Mouse (Mus musculus): ENCODE measurements around the gene Tex22.

Tex22 gene

DNA sequence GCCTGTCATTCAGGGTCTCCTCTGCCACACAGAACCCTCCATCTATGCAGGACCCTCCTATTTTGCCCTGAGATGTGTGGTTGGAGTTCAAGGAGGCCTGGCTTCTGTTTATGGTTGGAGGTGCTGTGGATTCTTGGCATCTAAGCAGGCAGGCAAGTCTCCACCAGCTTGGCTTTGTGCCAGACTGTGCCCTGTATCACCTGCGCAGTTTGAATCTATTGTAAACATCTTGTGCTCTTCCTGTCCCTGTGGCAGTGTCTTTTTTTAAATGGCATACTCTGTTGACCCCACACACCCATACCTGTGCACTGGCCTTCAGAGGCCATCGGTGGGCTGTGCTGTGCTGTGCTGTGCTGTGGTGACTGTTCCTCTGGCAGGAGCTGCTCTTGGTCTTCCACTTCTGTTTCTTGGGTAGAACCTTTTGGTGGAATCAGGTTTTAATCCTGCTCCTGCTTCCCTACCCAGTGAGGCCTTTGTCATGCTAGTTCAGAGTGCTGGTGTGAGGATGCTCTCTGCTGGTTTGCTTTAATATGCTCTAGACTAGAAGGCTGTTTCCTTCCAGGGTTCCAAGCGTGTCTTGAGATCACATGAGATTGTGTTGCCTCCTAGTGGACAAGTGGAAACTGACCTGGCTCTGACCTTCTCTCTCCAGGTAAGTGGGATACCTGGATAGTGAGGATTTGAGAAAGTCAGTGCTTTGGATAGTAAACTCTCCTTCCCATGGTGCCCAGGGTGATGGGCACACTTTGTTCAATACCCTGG, 29.2 kb upstream of the Tex22 start:
- peak; percentile 31 for DNase-seq (ENCODE audit: low read depth, low spot score)
- H3K27me3 ChIP-seq (ENCODE audit: control insufficient read depth, insufficient read depth, low read length, poor library complexity, severe bottlenecking): no peaks in the 10 kb centered on the region
- H3K36me3 ChIP-seq (ENCODE audit: control insufficient read depth, insufficient read depth, low read length, poor library complexity, severe bottlenecking): no peaks in the 10 kb centered on the region

DNA sequence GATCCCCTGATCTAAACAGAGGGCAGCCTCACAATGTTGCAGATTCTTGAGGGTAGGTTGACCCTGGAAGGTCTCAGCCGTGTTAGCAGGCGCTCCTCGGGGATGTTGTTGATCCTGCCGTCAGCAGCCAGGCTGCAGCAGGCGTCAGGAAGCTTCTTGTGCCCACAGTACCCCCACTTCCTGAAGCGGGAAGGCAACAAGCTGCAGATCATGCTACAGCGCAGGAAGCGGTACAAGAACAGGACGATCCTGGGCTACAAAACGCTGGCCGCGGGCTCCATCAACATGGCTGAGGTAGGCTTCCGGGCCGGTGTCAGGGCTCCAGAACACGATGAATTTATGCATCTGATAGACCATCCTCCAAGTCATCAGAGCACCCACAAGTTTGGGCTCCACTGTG, 27.4 kb upstream of the Tex22 start:
- Histone ChIP-seq H3K36me3 (ENCODE audit: control insufficient read depth, insufficient read depth, low read length, poor library complexity, severe bottlenecking) (no peaks in the 10 kb centered on the region), H3K27me3 (ENCODE audit: control insufficient read depth, insufficient read depth, low read length, poor library complexity, severe bottlenecking) (no peaks in the 10 kb centered on the region)
- no peak for DNase-seq (ENCODE audit: low read depth, low spot score)

DNA sequence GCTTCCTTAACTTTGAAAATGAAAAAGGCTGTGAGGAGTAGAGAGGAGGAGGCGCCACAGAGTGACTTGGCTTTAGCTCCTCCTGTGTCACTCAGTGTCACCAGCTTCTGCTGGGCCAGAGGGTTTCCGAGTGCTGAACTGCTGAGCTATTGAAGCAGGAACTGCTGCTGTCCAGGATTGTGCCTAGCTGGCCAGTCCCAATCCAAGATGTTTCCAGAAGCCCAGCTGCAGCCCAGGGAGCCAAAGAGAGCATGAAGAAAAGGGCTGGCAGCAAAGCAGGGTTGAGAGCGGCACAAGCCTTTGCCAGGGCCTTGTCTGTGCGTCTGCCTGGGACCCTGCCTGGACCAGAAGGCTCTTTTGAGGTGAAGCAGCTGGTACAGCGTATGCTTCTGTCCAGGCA, 26.2 kb upstream of the Tex22 start:
- DNase-seq (ENCODE audit: low read depth, low spot score): no peak
- no peaks in the 10 kb centered on the region for H3K36me3 ChIP-seq (ENCODE audit: control insufficient read depth, insufficient read depth, low read length, poor library complexity, severe bottlenecking)
- no peaks in the 10 kb centered on the region for H3K27me3 ChIP-seq (ENCODE audit: control insufficient read depth, insufficient read depth, low read length, poor library complexity, severe bottlenecking)

DNA sequence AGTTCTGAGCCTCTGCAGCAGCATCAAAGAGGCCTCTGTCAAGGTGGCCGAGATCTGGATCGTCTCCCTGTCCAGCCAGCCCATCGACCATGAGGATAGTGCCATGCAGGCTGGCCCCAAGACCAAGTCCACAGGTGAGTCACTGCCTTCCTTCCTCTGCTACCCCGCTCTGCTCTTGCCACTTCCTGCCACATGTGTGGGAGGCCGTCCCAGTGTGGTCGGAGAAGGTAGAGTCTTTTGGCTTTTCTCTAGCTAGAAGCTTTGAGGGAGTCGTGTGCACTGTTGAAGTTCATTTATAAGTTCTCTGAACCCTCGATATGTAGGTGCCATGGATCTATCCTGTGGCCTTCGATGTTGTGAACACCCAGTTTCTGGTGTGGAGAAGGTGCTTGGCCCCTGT, 24.5 kb upstream of the Tex22 start:
- Histone ChIP-seq H3K27me3 (ENCODE audit: control insufficient read depth, insufficient read depth, low read length, poor library complexity, severe bottlenecking) (no peaks in the 10 kb centered on the region), H3K36me3 (ENCODE audit: control insufficient read depth, insufficient read depth, low read length, poor library complexity, severe bottlenecking) (no peaks in the 10 kb centered on the region)
- DNase-seq (ENCODE audit: low read depth, low spot score): no peak

DNA sequence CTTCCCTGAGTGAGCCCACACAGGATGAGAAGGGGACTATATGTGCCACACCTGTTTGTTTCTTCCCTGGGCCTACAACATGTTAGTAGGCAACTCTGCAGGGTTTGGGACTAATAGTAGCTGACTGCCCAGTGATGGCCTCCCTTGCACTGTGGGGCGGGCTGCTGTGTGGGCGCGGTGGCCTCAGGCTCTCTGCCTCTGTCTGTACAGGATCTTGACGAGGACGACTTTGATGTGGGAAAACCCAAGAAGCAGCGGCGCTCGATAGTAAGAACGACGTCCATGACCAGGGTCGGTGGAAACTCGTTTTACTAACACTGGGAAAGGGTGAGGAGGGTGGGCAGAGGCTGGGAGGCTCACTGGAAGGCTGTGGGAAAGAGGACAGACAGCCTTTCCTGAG, 23.6 kb upstream of the Tex22 start:
- no peaks in the 10 kb centered on the region for H3K36me3 ChIP-seq (ENCODE audit: control insufficient read depth, insufficient read depth, low read length, poor library complexity, severe bottlenecking)
- H3K27me3 ChIP-seq (ENCODE audit: control insufficient read depth, insufficient read depth, low read length, poor library complexity, severe bottlenecking): no peaks in the 10 kb centered on the region
- no peak for DNase-seq (ENCODE audit: low read depth, low spot score)

DNA sequence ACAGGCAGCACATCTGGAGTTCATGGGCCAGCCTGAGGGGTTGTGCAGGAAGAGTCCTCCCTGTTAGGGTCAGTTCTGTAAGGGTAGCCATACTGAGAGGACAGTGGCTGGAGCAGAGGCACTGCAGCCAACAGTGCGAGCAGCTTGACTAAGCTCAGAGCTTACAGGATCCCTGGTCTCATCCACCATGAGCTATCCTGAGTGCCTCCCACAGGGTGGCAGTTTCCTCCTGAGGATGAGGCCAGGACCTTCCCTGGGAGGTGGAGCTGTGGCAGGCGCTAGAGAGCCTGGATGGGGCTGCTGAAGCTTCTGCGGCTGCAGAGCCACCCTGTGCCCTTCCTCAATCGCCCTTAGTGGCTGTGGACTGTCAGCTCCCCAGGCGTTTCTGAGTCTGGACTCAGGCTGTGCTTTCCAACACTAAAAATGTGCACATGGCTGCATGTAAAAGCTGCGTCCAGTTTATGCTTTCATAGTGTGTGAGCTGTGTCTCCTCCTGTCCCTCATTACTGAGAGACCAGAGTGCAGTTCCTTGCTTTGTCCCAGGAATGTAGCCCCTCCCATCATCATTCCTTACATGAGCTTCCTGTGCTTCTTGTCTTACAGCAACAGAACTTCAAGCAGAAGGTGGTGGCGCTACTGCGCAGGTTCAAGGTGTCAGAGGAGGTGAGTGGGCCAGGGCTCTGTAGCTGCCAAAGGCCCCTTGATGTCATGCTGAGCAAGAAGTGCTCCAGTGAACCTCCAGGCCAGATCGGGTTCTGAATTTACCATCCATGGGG, 22.5 kb upstream of the Tex22 start:
- no peaks in the 10 kb centered on the region for H3K36me3 ChIP-seq (ENCODE audit: control insufficient read depth, insufficient read depth, low read length, poor library complexity, severe bottlenecking)
- no peak for DNase-seq (ENCODE audit: low read depth, low spot score)
- H3K27me3 ChIP-seq (ENCODE audit: control insufficient read depth, insufficient read depth, low read length, poor library complexity, severe bottlenecking): no peaks in the 10 kb centered on the region

DNA sequence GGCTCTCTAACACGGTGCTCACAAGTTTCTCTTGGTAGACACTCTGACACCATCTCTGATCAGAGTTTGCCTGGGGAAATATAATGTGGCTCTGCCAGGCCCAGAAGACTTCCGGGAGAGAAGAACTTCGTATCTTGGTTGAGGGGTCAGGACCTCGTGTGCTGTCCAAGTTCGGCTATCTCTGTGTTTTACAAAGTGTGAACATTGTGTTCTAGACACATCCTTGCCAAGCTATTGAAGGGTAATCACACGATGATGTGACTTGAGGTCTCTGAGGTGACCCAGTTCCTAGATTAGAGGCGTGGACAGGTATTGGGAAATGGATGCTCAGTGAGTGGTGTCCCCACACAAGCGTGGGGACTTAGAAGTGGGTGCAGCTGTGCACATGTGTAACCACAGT, 18.2 kb upstream of the Tex22 start:
- Histone ChIP-seq H3K36me3 (ENCODE audit: control insufficient read depth, insufficient read depth, low read length, poor library complexity, severe bottlenecking) (no peaks in the 10 kb centered on the region; the same call in 1 of the 2 replicates), H3K27me3 (ENCODE audit: control insufficient read depth, insufficient read depth, low read length, poor library complexity, severe bottlenecking) (no peaks in the 10 kb centered on the region)
- no peak for DNase-seq (ENCODE audit: low read depth, low spot score)

DNA sequence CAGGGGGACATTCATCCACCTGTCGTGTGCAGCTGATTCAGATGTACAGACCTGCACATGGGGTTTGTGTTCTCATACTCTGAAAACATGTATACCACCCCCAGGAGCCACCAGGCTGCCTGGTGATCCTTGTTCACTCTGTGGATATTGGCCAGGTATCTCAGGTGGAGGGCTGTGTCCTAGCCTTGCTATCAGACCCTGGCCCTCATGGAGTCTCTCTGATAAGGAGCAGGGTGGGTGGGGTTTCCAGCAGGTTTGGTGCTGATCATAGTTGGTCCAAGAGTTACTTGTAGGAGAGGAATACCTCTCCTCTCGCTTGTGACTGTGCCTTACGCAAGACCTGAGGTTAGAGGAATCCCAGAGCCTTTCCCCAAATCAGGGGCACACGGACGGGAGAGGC, 14.1 kb upstream of the Tex22 start:
- no peak for DNase-seq (ENCODE audit: low read depth, low spot score)
- Histone ChIP-seq H3K27me3 (ENCODE audit: control insufficient read depth, insufficient read depth, low read length, poor library complexity, severe bottlenecking) (no peaks in the 10 kb centered on the region), H3K36me3 (ENCODE audit: control insufficient read depth, insufficient read depth, low read length, poor library complexity, severe bottlenecking) (peaks cover 2% of the 10 kb centered on the region; the same call in 1 of the 2 replicates)

DNA sequence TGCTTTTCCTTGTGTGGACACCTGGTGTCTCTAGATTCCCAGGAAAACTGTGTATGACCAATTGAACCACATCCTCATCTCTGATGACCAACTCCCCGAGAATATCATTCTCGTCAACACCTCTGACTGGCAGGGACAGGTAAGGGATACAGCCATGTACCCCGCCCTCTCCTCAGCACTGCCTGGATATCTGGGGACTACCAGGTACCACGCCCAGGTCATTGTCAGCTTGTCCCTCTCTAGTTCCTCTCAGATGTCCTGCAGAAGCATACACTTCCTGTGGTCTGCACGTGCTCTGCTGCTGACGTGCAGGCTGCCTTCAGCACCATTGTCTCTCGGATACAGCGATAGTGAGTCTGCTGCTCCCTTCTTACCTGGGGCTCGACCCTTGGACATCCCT, 12.7 kb upstream of the Tex22 start:
- peaks cover 2% of the 10 kb centered on the region; the same call in 1 of the 2 replicates for H3K36me3 ChIP-seq (ENCODE audit: control insufficient read depth, insufficient read depth, low read length, poor library complexity, severe bottlenecking)
- H3K27me3 ChIP-seq (ENCODE audit: control insufficient read depth, insufficient read depth, low read length, poor library complexity, severe bottlenecking): no peaks in the 10 kb centered on the region
- DNase-seq (ENCODE audit: low read depth, low spot score): no peak

DNA sequence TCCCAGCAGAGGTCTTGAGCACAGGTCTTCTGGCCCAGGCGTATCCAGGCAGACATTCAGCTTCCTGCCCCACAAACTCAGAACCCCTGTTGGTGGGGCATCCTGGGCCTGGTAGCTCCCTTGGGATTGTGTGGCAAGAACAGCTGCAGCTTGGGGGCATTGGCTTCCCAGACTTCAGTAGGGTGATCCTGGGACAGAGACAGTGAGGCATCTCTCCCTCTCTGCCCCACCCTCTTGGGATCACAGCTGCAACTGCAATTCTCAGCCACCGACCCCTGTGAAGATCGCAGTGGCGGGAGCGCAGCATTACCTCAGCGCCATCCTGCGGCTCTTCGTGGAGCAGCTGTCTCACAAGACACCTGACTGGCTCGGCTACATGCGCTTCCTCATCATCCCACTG, 12.1 kb upstream of the Tex22 start:
- no peaks in the 10 kb centered on the region for H3K27me3 ChIP-seq (ENCODE audit: control insufficient read depth, insufficient read depth, low read length, poor library complexity, severe bottlenecking)
- no peak for DNase-seq (ENCODE audit: low read depth, low spot score)
- H3K36me3 ChIP-seq (ENCODE audit: control insufficient read depth, insufficient read depth, low read length, poor library complexity, severe bottlenecking): peaks cover 2% of the 10 kb centered on the region; the same call in 1 of the 2 replicates

DNA sequence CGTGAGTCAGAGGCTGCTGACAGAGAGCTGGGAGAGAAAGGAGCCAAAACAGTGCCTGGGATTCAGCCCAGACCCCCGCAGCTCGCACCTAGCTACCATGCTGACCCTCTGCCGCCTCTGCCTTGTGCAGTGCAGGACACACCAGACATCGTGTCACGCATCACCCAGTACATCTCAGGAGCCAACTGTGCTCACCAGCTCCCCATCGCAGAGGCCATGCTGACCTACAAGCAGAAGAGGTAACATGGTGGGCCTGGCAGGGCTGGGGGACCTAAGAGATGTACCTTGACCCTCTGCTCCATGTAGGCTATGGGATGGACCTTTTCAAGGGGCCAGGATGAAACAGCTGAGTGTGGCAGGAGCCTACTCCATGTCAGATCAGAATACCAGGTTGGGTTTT, 10.6 kb upstream of the Tex22 start:
- Histone ChIP-seq H3K27me3 (ENCODE audit: control insufficient read depth, insufficient read depth, low read length, poor library complexity, severe bottlenecking) (no peaks in the 10 kb centered on the region), H3K36me3 (ENCODE audit: control insufficient read depth, insufficient read depth, low read length, poor library complexity, severe bottlenecking) (0 out of 2 replicates have a peak, but pooled peaks cover 2% of the 10 kb centered on the region)
- DNase-seq (ENCODE audit: low read depth, low spot score): no peak

DNA sequence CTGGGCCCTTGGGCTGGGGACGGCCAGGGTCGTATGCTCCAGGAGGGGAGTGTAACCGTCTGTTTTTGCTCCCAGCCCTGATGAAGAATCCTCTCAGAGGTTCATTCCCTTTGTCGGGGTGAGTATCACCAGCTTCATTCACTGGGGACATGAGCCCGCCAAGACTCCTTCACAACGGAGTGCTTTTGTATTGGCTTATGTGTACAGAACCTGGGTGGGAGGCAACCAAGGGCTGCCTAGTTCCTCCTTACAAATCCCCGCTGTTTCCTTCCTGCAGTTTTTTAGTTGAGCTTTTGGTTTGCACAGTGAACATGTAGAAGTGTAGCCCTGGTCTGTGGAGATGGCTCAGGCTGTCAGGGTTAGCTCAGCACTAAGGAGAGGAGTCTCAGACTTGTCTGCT, 6.3 kb upstream of the Tex22 start:
- Histone ChIP-seq H3K27me3 (ENCODE audit: control insufficient read depth, insufficient read depth, low read length, poor library complexity, severe bottlenecking) (no peaks in the 10 kb centered on the region), H3K36me3 (ENCODE audit: control insufficient read depth, insufficient read depth, low read length, poor library complexity, severe bottlenecking) (no peaks in the 10 kb centered on the region)
- DNase-seq (ENCODE audit: low read depth, low spot score): no peak

DNA sequence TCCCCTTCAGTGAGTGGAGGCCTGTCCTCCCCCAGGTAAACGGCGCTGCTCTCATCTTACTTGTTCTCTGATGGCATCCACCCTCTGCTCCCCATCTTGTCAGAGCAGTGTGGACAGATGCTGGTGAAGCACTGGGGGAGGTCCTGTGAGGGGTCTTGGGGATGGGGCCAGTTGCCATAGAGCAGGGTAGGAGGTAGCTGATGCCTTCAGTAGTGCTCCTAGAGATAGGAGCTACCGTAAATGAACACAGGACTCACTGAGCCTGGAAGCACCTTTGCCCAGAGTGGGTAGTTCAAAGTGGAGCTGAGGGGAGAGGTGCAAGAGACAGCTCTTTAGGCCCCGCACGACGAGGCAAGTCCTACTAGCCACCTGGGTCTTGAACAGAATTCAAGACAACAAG, 4.9 kb upstream of the Tex22 start:
- Histone ChIP-seq H3K36me3 (ENCODE audit: control insufficient read depth, insufficient read depth, low read length, poor library complexity, severe bottlenecking) (no peaks in the 10 kb centered on the region), H3K27me3 (ENCODE audit: control insufficient read depth, insufficient read depth, low read length, poor library complexity, severe bottlenecking) (no peaks in the 10 kb centered on the region)
- no peak for DNase-seq (ENCODE audit: low read depth, low spot score)

DNA sequence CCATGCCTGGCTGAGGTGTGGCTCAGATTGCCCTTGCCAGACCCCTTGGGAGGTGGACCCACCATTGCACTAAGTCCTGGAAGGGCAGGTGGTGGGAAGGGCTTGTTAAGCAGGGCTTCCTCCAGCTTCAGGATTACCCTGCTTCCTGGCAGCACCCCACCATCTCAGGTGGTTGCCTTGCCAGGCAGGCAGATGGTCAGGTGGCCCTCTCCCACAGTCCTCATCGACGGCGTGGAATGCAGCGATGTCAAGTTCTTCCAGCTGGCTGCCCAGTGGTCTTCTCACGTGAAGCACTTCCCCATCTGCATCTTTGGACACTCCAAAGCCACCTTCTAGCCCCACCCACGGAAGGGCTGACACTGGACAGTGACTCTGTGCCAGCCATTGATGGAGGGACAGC, 3.0 kb upstream of the Tex22 start:
- Histone ChIP-seq H3K27me3 (ENCODE audit: control insufficient read depth, insufficient read depth, low read length, poor library complexity, severe bottlenecking) (no peaks in the 10 kb centered on the region), H3K36me3 (ENCODE audit: control insufficient read depth, insufficient read depth, low read length, poor library complexity, severe bottlenecking) (no peaks in the 10 kb centered on the region)
- no peak for DNase-seq (ENCODE audit: low read depth, low spot score)

DNA sequence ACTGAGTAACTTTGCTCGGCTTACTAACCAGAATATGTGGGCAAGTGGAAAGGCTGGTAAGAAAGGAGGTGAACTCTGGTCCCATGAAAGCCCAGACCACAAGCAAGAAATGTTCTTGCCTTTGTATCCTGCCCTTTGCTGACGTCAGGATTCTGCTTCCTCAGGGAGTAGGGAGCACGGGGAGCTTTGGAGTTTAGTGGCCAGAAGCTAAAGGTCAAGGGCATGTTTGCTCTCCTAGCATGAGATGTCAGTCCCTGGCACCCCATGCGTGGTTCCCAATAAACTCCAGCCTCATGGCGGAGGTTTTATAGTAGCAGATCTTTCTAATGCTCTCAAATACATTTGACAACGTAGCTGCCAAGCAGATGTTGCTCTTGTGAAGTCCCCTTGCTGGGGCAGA, 2.5 kb upstream of the Tex22 start:
- DNase-seq (ENCODE audit: low read depth, low spot score): no peak
- Histone ChIP-seq H3K27me3 (ENCODE audit: control insufficient read depth, insufficient read depth, low read length, poor library complexity, severe bottlenecking) (no peaks in the 10 kb centered on the region), H3K36me3 (ENCODE audit: control insufficient read depth, insufficient read depth, low read length, poor library complexity, severe bottlenecking) (no peaks in the 10 kb centered on the region)
